Mouse (Mus musculus) heart, postnatal 0 days (tissue): ENCODE measurements around the gene Gm42906. TPM values are rescaled to one million over a fixed set of nuclear protein-coding genes. Genes with fewer than 3 reads are reported as not detected.

Experiments
- ATAC-seq: fragments of 200-750 bp; cut with Nextera tagmentation; 2 replicates; pipeline ENCODE4 v1.8.0; 2017; ENCODE audit warnings: low read depth, moderate number of reproducible peaks, moderate library complexity; ENCODE audit not compliant: insufficient read depth
- DNase-seq: peaks from one replicate; pipeline ENCODE4 v3.0.0-alpha.2; 2016; ENCODE audit warnings: low spot score
- H3K27ac ChIP-seq: fragments of 300-500 bp; sonication (generic); 2 replicates; pipeline ENCODE4 v1.5.1; 2014; ENCODE audit warnings: low read depth, mild to moderate bottlenecking
- H3K27me3 ChIP-seq: fragments of 300-500 bp; sonication (generic); 2 replicates; pipeline ENCODE4 v1.6.1; 2014; ENCODE audit warnings: low read length, mixed read lengths; ENCODE audit not compliant: control insufficient read depth, insufficient read depth
- H3K36me3 ChIP-seq: fragments of 300-500 bp; sonication (generic); replicated peaks from 2 replicates; pipeline ENCODE4 v1.6.1; 2014; ENCODE audit warnings: low read length, mixed read lengths; ENCODE audit not compliant: control insufficient read depth, insufficient read depth
- H3K4me1 ChIP-seq: fragments of 300-500 bp; sonication (generic); 2 replicates; pipeline ENCODE4 v1.6.1; 2014; ENCODE audit warnings: antibody characterized with exemption; ENCODE audit not compliant: control insufficient read depth, insufficient read depth
- H3K4me2 ChIP-seq: fragments of 300-500 bp; sonication (generic); 2 replicates; pipeline ENCODE4 v1.6.1; 2014; ENCODE audit warnings: low read depth, mild to moderate bottlenecking, low read length, moderate library complexity
- H3K4me3 ChIP-seq: fragments of 300-500 bp; sonication (generic); 2 replicates; pipeline ENCODE4 v1.5.1; 2014; ENCODE audit warnings: low read depth, low read length
- H3K9ac ChIP-seq: fragments of 300-500 bp; sonication (generic); replicated peaks from 2 replicates; pipeline ENCODE4 v1.6.1; 2014; ENCODE audit warnings: low read depth, low read length, mixed read lengths
- H3K9me3 ChIP-seq: fragments of 300-500 bp; sonication (generic); replicated peaks from 2 replicates; pipeline ENCODE4 v1.6.1; 2016; ENCODE audit warnings: low read length; ENCODE audit not compliant: control insufficient read depth
- CTCF ChIP-seq: IDR thresholded peaks from 2 replicates; pipeline ENCODE4 v1.5.1; 2016; ENCODE audit warnings: antibody characterized with exemption, control low read depth, low read depth
- EP300 ChIP-seq: IDR thresholded peaks from 2 replicates; pipeline ENCODE4 v1.6.1; 2016; ENCODE audit warnings: antibody characterized with exemption, low read depth
- WGBS: fragments of 180-500 bp; shearing (Covaris S2); extraction: QIAGEN DNeasy Blood & Tissue Kit; methylation state at CpG from one replicate; pipeline ENCODE4 v1.1.7; 2014; 5-methylcytosine and 5-hydroxymethylcytosine counted together
- polyA plus RNA-seq: library from polyadenylated mRNA; unstranded; fragments of >200 nt; fragmentation: Nextera tagmentation; extraction: Ambion mirVana; gene quantifications from 2 replicates; pipeline ENCODE4 v1.2.1, GENCODE M21; 2015
- total RNA-seq: library from RNA; depleted of rRNA; stranded (reverse); fragments of >200 nt; gene quantifications from 2 replicates; pipeline ENCODE4 v1.2.3, GENCODE M21; 2014; ENCODE audit warnings: low replicate concordance

Gene Gm42906
- total and polyA plus RNA-seq, 2 experiments from 2014 or later: not detected

DNA sequence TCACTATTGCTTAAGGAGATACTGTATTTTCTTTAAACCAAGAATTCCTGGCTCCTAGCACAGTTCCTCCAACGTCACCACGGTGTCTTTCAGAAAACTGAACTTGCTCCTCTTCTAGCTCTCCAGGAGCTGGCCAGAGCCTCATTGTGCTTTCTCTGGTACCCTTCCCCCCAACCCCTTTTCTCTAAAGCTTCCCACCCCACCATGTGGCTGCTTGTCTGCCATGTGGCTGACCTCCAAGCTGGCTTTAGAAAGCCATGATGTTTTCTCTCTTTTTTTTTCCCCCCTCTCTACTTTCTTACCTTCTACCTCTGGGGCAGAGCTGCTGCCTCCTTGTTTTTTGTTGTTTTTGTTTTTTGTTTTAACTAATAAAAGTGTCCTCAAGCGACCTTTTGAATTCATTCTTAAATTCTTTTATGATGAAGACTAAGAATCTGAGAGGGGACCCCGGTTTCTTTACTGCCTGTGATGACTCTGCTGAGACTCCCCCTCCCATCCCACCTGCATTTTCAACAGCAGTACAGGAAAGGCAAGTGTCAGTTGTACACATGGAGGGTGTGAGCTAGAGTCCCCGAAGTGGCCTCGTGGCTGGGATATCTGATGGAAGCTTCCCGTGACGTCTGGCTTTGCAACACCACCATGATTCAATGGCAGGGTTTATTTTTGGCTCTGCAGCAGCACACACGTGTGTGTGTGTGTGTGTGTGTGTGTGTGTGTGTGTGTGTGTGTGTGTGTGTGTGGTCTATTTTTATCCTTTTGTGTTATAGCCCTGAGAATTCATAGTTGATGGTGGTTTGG, 393.0 kb downstream of the Gm42906 start:
- Histone ChIP-seq H3K4me2 (no peak overlapping the region), H3K9ac (no peak overlapping the region), H3K9me3 (0 out of 2 replicates have a peak, but pooled peaks cover 3% of the 10 kb centered on the region), H3K4me1 (no peaks in the 10 kb centered on the region), H3K4me3 (no peak overlapping the region), H3K27me3 (no peaks in the 10 kb centered on the region), H3K27ac (no peak overlapping the region), H3K36me3 (peaks cover 18% of the 10 kb centered on the region)
- no peak for TF ChIP-seq CTCF
- TF ChIP-seq EP300: no peak
- WGBS: 41% methylated on average over 9 of the region's 9 CpGs
- ATAC-seq (peak; percentile 60), DNase-seq (peak; percentile 32)

DNA sequence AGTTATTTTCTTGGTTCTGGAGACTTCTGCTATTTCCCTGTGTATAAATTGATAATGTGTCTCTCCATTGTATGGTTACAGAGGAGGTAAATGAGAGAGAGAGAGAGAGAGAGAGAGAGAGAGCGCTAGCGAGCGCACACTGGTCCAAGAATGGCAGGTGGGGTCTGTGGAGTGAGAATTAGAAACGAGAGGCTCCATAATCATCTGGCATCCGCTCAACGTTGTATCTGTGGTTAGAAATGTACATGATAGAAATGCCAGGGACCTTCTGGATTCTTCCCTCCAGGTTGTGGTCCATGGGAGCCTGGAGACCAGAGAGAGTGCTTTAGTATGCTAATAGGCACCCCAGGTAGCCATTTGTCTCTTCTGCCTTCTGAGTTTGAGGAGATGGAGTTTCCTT, 399.1 kb downstream of the Gm42906 start:
- no peak overlapping the region for H3K4me2 ChIP-seq
- 0 out of 2 replicates have a peak, but pooled peaks cover 3% of the 10 kb centered on the region for H3K9me3 ChIP-seq
- no peak overlapping the region for H3K9ac ChIP-seq
- TF ChIP-seq EP300 (no peak), CTCF (no peak)
- H3K4me3 ChIP-seq: no peak overlapping the region
- DNase-seq: no peak
- H3K27me3 ChIP-seq: no peaks in the 10 kb centered on the region
- no peak overlapping the region for H3K27ac ChIP-seq
- ATAC-seq: no peak
- H3K36me3 ChIP-seq: no peaks in the 10 kb centered on the region
- H3K4me1 ChIP-seq: no peaks in the 10 kb centered on the region
- 68% methylated on average over 6 of the region's 6 CpGs for WGBS

DNA sequence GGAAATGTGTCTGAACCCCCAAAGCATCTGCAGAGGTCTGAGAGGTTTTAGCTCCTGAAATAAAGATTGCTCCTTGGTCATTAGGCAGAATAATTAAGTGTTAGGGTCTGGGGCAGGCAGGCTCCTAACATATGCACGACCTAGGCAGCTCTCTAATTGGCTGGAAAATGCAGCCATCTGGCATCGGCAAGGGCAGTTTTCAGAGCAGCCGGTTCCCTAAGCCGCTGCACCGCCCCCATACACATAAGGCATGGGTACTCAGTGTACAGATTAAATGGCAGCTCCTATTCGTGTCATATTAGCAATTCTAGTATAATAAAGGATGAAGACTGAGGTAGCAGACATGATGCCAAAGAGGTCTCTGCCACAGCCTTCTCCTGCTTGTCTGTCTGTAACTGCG, 400.8 kb downstream of the Gm42906 start:
- TF ChIP-seq CTCF: no peak
- Histone ChIP-seq H3K4me2 (no peak overlapping the region), H3K4me3 (no peak overlapping the region), H3K27me3 (no peaks in the 10 kb centered on the region), H3K4me1 (no peaks in the 10 kb centered on the region), H3K9ac (no peak overlapping the region), H3K27ac (no peak overlapping the region), H3K36me3 (no peaks in the 10 kb centered on the region), H3K9me3 (no peaks in the 10 kb centered on the region)
- no peak for DNase-seq
- WGBS: 68% methylated on average over 7 of the region's 7 CpGs
- no peak for ATAC-seq

DNA sequence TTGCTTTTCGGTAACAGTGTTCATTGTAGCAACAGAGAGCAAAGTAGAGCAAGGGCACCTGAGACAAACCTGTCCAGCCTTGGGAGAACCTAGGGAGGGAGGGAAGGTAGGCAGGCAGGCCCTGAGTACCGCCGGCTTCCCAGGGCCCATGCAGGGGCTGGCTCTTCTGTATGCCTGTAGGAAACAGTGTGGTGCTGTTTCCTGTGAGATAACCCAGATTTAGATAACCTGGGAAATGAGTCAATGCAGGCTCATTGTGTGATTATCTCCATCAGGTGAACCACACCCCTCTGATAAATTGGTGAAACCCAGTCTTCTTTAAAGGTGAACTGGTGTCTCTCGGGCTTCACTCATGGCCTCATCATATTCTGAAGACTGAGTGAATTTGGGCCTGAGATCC, 401.9 kb downstream of the Gm42906 start:
- DNase-seq (no peak), ATAC-seq (no peak)
- H3K9me3 ChIP-seq: no peaks in the 10 kb centered on the region
- H3K36me3 ChIP-seq: no peaks in the 10 kb centered on the region
- no peak for TF ChIP-seq CTCF
- TF ChIP-seq EP300: 0 out of 2 replicates have a peak, but pooled peaks have one; percentile 40
- 76% methylated on average over 4 of the region's 4 CpGs for WGBS
- no peaks in the 10 kb centered on the region for H3K27me3 ChIP-seq
- no peak overlapping the region for H3K9ac ChIP-seq
- H3K4me1 ChIP-seq: no peaks in the 10 kb centered on the region
- H3K4me3 ChIP-seq: no peak overlapping the region
- H3K4me2 ChIP-seq: no peak overlapping the region
- H3K27ac ChIP-seq: no peak overlapping the region

DNA sequence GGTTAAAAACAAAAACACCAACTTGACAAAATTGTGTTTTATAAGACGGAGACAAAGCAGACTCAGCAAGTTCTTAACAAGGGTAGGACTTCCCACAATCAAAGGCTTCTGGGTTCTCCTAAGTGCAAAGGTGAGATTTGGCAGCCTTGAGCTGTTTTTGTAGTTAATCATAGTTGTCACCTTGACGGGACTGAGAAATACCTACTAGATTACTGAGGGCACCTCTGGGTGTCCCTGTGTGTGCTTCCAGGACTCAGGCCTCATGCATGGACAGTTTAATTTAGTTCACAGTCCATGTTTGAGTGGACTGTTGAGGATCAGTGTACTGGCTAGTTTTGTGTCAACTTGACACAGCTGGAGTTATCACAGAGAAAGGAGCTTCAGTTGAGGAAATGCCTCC, 403.5 kb downstream of the Gm42906 start:
- no peaks in the 10 kb centered on the region for H3K36me3 ChIP-seq
- H3K27me3 ChIP-seq: no peaks in the 10 kb centered on the region
- H3K4me3 ChIP-seq: no peak overlapping the region
- no peaks in the 10 kb centered on the region for H3K9me3 ChIP-seq
- TF ChIP-seq EP300 (no peak), CTCF (no peak)
- H3K4me1 ChIP-seq: no peaks in the 10 kb centered on the region
- H3K27ac ChIP-seq: no peak overlapping the region
- ATAC-seq: no peak
- WGBS: 80% methylated on average over 2 of the region's 2 CpGs
- H3K4me2 ChIP-seq: no peak overlapping the region
- no peak overlapping the region for H3K9ac ChIP-seq
- DNase-seq: no peak

DNA sequence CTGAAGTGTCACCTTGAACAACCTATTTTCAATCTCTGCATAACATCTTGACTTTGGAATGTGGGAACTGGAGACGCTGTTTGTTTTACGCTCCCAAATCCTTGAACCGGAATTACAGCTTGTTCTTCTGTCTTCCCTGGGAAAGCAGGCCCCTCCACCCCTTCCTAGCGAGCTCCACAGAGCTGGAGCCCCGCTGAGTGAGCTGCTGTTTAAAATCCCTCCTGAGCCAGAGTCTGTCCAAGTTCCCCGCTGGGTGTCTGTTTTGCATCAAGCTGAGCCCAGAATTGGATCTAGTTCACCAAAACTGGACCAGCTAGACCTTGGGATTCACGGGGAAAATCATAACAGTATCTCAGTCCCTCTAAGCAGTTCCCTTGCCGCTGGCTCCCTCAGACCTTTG, 404.5 kb downstream of the Gm42906 start:
- 17% methylated on average over 8 of the region's 8 CpGs for WGBS
- Histone ChIP-seq H3K4me2 (no peak overlapping the region), H3K4me3 (no peak overlapping the region), H3K9ac (no peak overlapping the region), H3K27me3 (no peaks in the 10 kb centered on the region), H3K4me1 (no peaks in the 10 kb centered on the region), H3K27ac (no peak overlapping the region; the same call in 1 of the 2 replicates), H3K9me3 (no peaks in the 10 kb centered on the region), H3K36me3 (no peaks in the 10 kb centered on the region)
- no peak for ATAC-seq
- TF ChIP-seq EP300 (no peak), CTCF (no peak)
- peak; percentile 26 for DNase-seq
